Mouse (Mus musculus) stomach, postnatal 0 days (tissue): ENCODE measurements at regions not wholly inside any gene's neighbourhood (a gene's known extent, or its start where the extent isn't known, plus 50 kb on each side); places are given as distances from the start of the nearest gene placed in this dataset.

Source experiments
- CTCF ChIP-seq: IDR thresholded peaks from 2 replicates; pipeline ENCODE4 v1.5.1; 2016; ENCODE audit warnings: antibody characterized with exemption, low read depth, mild to moderate bottlenecking, moderate library complexity
- EP300 ChIP-seq: optimal IDR thresholded peaks from 2 replicates; pipeline ENCODE3; 2016; ENCODE audit warnings: antibody characterized with exemption

- TF ChIP-seq CTCF = no peak
- no peak for TF ChIP-seq EP300
Observed at GRCm38 (mm10) chr7:136501855-136502847, 392.3 kb upstream of the Mgmt start.
